Comparison of ENCODE assay signal across 19 mouse cellular contexts in the genomic region with DNA sequence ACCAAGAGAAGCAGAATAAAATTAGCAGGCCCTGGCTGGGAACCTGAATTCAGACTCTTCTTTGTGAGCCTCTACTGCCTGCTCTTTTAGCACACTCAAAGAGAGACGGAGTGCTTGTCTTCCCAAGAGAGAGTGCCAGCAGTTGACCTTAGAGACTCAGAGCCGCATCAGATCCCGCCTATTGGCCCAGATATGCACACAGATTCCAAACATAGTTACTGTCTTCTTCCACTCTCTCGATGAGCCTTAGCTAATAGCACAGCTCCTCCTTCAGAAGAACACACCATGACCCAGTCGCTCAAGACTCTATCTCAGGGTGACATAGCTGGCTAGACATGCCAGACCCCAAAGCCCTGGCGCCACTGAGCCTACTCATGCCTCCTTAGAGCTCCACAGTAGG.
"Had no signal": no experiment of that assay in that cellular context is flagged by ENCODE, and none has a peak within 500 bp of the region (broad histone marks: within the 10 kb centered on the region; RNA-seq: fewer than 3 reads in every experiment).

No protein-coding gene starts in this region.

- DNase-seq: kidney, adult 18-20 months; kidney, adult 9 months; kidney, postnatal 25 days; layer of hippocampus, postnatal 36 days; liver, embryonic 13.5 days; lung, embryonic 14.5 days; retina, postnatal 1 day; right cerebral cortex, postnatal 25 days; thymus, adult 2 months; thymus, postnatal 14 days had no signal

- H3K27ac ChIP-seq: left cerebral cortex, adult 2 months; liver, embryonic 13.5 days; macrophage; midbrain, embryonic 13.5 days; neural tube, embryonic 13.5 days; stomach, postnatal 0 days had no signal

- H3K4me1 ChIP-seq: liver, embryonic 13.5 days had no signal

- H3K9me3 ChIP-seq: liver, embryonic 13.5 days; midbrain, embryonic 13.5 days; neural tube, embryonic 13.5 days had no signal

- H3K36me3 ChIP-seq: liver, embryonic 13.5 days; midbrain, embryonic 13.5 days; neural tube, embryonic 13.5 days had no signal

- H3K4me2 ChIP-seq: liver, embryonic 13.5 days; lung, embryonic 14.5 days; midbrain, embryonic 13.5 days; neural tube, embryonic 13.5 days had no signal

- H3K27me3 ChIP-seq: liver, embryonic 13.5 days; midbrain, embryonic 13.5 days; neural tube, embryonic 13.5 days had no signal

- ATAC-seq: intestine, embryonic 16.5 days; lung, postnatal 0 days; midbrain, embryonic 13.5 days; midbrain, embryonic 16.5 days had no signal

- H3K9ac ChIP-seq: liver, embryonic 13.5 days; lung, embryonic 14.5 days; midbrain, embryonic 13.5 days; neural tube, embryonic 13.5 days had no signal

- H3K4me3 ChIP-seq: left cerebral cortex, adult 2 months; liver, embryonic 13.5 days; midbrain, embryonic 13.5 days; myocyte; neural tube, embryonic 13.5 days had no signal
